Mouse (Mus musculus) cortical plate, adult 2 months (tissue): ENCODE data around the gene Zp1. TPM values are rescaled to one million over a fixed set of nuclear protein-coding genes. Genes with fewer than 3 reads are reported as not detected.

Experiments used
- H3K27ac ChIP-seq: fragments of 200-500 bp; 2 replicates; pipeline ENCODE4 v1.5.1; 2012; ENCODE audit warnings: low read length, control low read depth, inconsistent platforms; ENCODE audit not compliant: insufficient read depth
- H3K4me1 ChIP-seq: fragments of 200-500 bp; 2 replicates; pipeline ENCODE4 v1.6.1; 2011; ENCODE audit warnings: low read length; ENCODE audit not compliant: control insufficient read depth, insufficient read depth
- H3K4me3 ChIP-seq: fragments of 200-500 bp; 2 replicates; pipeline ENCODE4 v1.5.1; 2011; ENCODE audit warnings: mild to moderate bottlenecking, low read length, control low read depth; ENCODE audit not compliant: insufficient read depth
- CTCF ChIP-seq: fragments of 200-500 bp; IDR thresholded peaks from 2 replicates; pipeline ENCODE4 v1.5.1; 2011; ENCODE audit warnings: mild to moderate bottlenecking, control low read depth, low read length; ENCODE audit not compliant: insufficient read depth; ENCODE audit errors: extremely low read depth
- POLR2A ChIP-seq: fragments of 200-500 bp; IDR thresholded peaks from 2 replicates; pipeline ENCODE4 v1.6.1; 2011; ENCODE audit warnings: mild to moderate bottlenecking, low read length, control low read depth; ENCODE audit not compliant: insufficient read depth; ENCODE audit errors: extremely low read depth
- polyA plus RNA-seq: library from polyadenylated mRNA; depleted of rRNA; stranded (reverse); fragments of >200 nt; gene quantifications from 2 replicates; pipeline ENCODE4 v1.2.3, GENCODE M21; 2012

The Zp1 gene
- polyA plus RNA-seq, 1 experiment, result not detected

DNA sequence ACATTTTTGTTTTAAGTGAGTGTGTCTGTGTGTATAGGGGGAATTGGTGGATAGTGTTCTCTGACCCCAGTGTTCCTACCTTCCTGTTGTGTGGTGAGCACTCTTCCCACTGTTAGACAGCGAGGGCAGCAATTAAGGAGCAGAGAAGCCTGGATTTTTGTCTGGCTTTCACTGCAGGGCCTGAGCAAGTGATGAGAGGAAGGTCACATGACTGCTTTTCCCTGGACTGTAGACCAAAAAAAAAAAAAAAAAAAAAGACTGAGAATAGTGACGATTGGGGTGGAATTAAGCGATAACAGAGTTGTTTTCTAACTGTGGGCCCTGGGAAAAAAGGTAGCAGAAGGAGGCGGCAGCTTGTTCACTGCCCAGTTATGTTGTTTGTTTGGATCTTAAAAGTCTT is 6.2 kb upstream of the Zp1 start:
- Histone ChIP-seq H3K4me3 (no peak overlapping the region), H3K4me1 (no peaks in the 10 kb centered on the region), H3K27ac (no peak overlapping the region)
- TF ChIP-seq CTCF, result no peak
- no peak for TF ChIP-seq POLR2A

DNA sequence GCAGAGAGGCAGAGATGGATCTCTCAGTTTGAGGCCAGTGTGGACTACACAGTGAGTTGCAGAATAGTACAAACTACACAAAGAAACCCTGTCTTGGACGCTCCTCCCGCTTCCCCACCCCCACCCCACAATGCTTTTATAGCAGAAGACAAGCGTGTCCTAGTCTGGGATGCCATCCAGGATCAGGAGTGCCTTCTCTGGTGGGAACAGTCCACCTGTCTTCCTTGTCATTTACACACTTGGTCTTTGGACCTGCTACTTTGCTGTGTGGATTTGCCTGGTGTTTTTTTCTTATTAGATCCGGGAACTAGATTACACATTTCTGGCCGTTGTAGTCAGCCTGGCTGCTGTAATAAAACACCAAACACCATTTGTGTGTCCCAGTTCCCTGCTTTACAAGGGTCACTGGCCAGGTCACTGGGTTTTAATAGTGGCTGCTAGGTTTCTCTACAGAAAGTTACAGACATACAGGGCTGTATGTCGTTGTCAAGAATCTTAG is 5.7 kb upstream of the Zp1 start:
- H3K4me3 ChIP-seq, result no peak overlapping the region
- H3K27ac ChIP-seq, result no peak overlapping the region; the same call in 1 of the 2 replicates
- no peak for TF ChIP-seq POLR2A
- TF ChIP-seq CTCF, result no peak
- no peaks in the 10 kb centered on the region for H3K4me1 ChIP-seq

GRCm38 (mm10) chr19:10924220-10924619 is 3.8 kb upstream of the Zp1 start:
- H3K4me1 ChIP-seq, result no peaks in the 10 kb centered on the region
- H3K27ac ChIP-seq, result no peak overlapping the region
- TF ChIP-seq POLR2A, result no peak
- no peak for TF ChIP-seq CTCF
- H3K4me3 ChIP-seq, result no peak overlapping the region

GRCm38 (mm10) chr19:10921058-10921457 is 626 bp upstream of the Zp1 start:
- Histone ChIP-seq H3K4me1 (no peaks in the 10 kb centered on the region), H3K27ac (no peak overlapping the region), H3K4me3 (no peak overlapping the region)
- no peak for TF ChIP-seq CTCF
- TF ChIP-seq POLR2A, result no peak

DNA sequence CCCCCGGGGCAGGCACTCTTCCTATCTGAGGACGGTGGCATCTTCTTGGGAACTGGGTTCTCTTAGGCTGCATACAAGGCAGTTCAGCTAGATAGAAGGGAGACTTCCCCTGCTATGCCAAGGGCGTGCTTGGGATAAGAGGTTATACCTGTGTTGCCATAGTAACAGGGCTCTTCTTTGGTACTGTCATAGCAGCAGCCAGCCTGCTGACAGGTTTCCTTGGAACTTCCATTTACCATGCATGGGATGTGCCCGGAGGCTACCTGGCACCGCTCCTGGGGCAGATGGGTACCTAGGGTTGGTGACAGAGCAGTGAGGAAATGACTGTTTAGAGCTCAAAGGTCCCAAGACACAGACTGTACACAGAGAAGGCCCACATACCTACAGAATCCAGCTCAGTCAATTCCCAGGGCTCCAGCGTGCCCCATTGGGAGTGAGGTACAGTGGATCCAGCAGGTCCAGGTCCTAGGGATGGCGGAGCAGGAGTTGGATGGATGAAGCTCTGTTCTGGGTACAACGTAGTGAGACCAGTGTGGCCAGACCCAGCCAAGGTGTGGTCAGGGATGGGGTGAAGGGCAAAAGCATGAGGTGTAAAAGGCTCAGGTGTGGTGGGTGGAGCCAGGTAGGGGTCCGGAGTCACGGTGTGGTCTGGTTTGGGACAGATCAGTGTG is 2.0 kb downstream of the Zp1 start:
- H3K4me1 ChIP-seq, result no peaks in the 10 kb centered on the region
- TF ChIP-seq POLR2A, result no peak
- no peak for TF ChIP-seq CTCF
- H3K4me3 ChIP-seq, result no peak overlapping the region
- no peak overlapping the region for H3K27ac ChIP-seq

DNA sequence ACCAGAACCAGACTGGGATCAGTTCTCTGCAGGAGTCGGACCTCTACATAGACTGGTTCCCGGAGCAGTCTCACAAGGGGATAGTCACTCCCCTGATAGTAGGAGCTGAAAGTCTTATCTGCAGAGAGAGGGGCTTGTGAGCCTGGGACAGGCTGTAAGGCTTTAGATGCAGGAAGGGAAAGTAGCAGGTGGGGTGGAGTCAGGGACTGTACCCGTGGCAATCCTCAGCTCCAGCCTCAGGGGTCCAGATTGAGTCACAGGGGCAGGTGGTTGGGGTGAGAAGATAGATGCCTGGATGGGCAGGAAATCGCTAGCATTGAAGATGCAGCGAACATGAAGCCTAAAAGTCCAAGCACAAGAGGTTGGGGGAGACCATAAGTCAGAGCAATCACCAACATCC is 3.9 kb downstream of the Zp1 start:
- Histone ChIP-seq H3K4me1 (no peaks in the 10 kb centered on the region), H3K4me3 (no peak overlapping the region), H3K27ac (no peak overlapping the region)
- TF ChIP-seq CTCF (no peak), POLR2A (no peak)

- Histone ChIP-seq H3K4me1 (no peaks in the 10 kb centered on the region), H3K27ac (no peak overlapping the region), H3K4me3 (no peak overlapping the region)
- TF ChIP-seq CTCF (no peak), POLR2A (no peak)
These were observed 5.6 kb downstream of the Zp1 start for GRCm38 (mm10) chr19:10914870-10915269.

DNA sequence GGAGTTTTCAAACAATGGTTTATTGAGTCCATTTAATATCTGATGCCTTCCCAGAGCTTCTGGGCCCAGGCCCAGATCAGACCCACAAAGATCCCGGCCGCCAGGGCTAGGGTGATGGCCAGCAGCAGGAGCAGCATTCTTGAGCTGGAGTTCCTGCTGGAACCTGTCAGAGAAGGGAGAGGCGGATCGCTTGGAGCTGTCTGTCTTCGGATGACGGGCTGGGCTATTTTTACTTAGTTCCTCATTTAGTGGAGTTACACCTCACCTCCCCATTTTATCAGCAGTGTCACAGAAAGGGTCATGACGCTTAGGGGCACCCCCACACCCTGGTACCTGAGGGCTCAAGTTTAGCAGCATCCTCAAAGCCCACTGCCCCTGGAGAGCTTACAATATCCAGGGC is 6.1 kb downstream of the Zp1 start:
- Histone ChIP-seq H3K4me3 (no peak overlapping the region), H3K4me1 (no peaks in the 10 kb centered on the region), H3K27ac (no peak overlapping the region)
- TF ChIP-seq CTCF, result no peak
- TF ChIP-seq POLR2A, result no peak

- Histone ChIP-seq H3K27ac (no peak overlapping the region), H3K4me1 (no peaks in the 10 kb centered on the region; the same call in 1 of the 2 replicates), H3K4me3 (no peak overlapping the region)
- TF ChIP-seq CTCF, result no peak
- TF ChIP-seq POLR2A, result no peak
These were observed 11.2 kb downstream of the Zp1 start for GRCm38 (mm10) chr19:10909087-10909721.

- Histone ChIP-seq H3K4me1 (no peaks in the 10 kb centered on the region; the same call in 1 of the 2 replicates), H3K4me3 (no peak overlapping the region), H3K27ac (no peak overlapping the region)
- no peak for TF ChIP-seq POLR2A
- TF ChIP-seq CTCF, result peak; percentile 86
These were observed 12.5 kb downstream of the Zp1 start for GRCm38 (mm10) chr19:10907891-10908290.
